Mouse (Mus musculus) C2C12 (cell line): ENCODE data around the gene Sec14l1.

Experiments
- CTCF ChIP-seq: IDR thresholded peaks from one replicate; pipeline ENCODE4 v1.5.1; 2011; ENCODE audit not compliant: control insufficient read depth, insufficient read depth, insufficient read length
- FOSL1 ChIP-seq: IDR thresholded peaks from one replicate; pipeline ENCODE4 v1.8.0; 2011; ENCODE audit warnings: mild to moderate bottlenecking, low read length; ENCODE audit not compliant: poor library complexity, insufficient read depth, severe bottlenecking
- USF1 ChIP-seq: IDR thresholded peaks from one replicate; pipeline ENCODE4 v1.6.1; 2011; ENCODE audit warnings: low read depth, mild to moderate bottlenecking, control low read depth, moderate library complexity

DNA sequence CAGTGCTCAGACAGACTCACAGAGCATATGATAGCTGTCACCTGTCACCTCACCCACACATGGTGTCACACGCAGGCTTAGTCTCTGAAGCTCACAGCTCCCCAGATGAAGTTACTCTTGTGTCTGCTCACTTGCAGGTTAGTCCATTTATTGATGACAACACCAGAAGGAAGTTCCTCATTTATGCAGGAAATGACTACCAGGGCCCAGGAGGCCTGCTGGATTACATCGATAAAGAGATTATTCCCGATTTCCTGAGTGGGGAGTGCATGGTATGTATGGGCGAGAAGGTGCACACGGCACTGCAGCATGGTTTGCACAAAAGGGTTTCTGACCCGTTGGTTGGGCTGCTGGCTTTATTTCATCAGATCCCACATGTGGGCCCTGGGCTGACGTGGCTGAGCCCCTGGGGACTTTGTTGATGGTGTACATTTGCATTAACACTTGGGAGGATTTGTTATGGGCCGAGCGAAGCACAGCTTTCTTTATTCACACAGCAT, 35.5 kb downstream of the Sec14l1 start:
- no peak for TF ChIP-seq FOSL1
- TF ChIP-seq CTCF: no peak
- TF ChIP-seq USF1: no peak
